Mouse (Mus musculus): Measurements from ENCODE around the gene Scube1.

The Scube1 gene

DNA sequence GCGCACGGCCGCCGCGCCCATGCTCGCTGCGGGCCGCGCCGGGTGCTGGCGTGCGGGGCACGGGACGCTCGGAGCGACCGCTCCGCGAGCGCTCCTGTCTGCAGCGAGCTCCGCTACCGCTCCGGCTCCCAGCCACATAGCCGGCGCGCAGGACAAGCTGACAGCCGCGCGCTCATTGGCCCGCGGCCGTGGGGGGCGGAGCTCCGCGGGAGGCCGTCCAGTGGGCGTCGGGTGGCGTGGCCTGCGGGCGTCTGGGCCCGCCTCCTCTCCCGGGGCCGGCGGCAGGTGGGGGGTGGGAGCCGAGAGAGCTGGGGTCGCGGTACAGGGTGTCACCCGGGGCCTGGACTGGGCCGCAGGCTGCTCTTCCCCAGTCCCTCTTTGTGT is at the start of gene Scube1:
Gene Scube1, minus strand, starts transcription at position 136 of the 384 bp plus-strand sequence.
- DNase-seq (ENCODE audit: low read depth in 1 of 2, low spot score in 2 of 2), result no peak

DNA sequence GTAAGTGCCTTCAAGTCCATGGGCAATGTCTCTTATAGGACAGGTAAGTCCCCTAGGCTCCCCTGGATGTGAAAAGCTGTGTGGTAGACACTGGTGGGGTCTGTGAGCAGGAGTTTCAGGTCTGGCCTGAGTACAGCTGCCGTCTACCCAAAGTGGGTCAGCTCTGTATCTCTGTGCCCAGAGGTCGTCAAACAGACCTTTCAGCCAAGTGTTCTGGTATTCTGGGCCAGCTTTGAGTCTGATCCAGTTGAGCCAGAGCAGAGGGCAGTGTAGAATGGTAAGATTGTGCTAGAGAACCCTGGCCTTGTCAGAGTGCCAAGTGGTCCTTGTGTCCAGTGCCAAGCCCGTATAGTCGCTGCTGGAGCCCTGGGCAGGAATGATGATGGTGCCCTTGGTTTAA is 48.1 kb upstream of the Scube1 start:
- no peak for DNase-seq (ENCODE audit: low read depth in 1 of 2, low spot score in 2 of 2)

GRCm38 (mm10) chr15:83772460-83772859 is 47.6 kb upstream of the Scube1 start:
- DNase-seq (ENCODE audit: low read depth in 1 of 2, low spot score in 2 of 2), result no peak

DNA sequence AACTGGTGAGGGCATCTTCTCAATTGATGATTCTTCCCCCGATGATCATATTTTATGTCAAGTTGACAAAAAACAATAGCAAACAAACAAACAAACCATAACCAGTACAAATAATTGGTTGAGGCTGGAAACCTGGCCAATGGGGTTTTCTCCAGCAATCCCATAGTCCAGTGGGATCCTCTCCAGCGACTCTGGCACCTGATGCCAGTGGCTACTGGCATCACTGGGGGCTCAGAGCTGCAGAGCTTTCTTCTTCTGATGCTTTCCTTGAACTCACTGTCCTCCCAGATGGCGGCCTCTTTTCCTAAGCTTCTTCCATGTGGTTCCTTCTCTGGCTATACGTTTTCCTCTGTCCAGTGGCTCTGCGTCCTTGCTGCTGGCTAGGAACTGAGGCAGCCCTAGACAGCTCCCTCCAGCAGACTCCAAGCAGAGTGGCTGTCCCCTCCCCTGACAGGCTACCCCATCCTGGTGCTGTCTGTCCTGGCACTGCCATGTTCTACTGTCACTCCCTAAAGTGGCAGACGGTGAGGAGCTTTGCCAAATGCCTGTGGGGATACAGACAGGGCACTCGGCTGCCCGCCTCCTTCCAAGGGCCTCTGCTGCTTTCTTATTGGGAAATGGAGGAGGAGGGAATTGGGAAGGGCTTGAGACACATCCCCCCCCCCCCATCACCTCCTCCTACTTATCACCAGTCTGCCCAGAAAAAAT is 46.7 kb upstream of the Scube1 start:
- no peak for DNase-seq (ENCODE audit: low read depth in 1 of 2, low spot score in 2 of 2)

DNA sequence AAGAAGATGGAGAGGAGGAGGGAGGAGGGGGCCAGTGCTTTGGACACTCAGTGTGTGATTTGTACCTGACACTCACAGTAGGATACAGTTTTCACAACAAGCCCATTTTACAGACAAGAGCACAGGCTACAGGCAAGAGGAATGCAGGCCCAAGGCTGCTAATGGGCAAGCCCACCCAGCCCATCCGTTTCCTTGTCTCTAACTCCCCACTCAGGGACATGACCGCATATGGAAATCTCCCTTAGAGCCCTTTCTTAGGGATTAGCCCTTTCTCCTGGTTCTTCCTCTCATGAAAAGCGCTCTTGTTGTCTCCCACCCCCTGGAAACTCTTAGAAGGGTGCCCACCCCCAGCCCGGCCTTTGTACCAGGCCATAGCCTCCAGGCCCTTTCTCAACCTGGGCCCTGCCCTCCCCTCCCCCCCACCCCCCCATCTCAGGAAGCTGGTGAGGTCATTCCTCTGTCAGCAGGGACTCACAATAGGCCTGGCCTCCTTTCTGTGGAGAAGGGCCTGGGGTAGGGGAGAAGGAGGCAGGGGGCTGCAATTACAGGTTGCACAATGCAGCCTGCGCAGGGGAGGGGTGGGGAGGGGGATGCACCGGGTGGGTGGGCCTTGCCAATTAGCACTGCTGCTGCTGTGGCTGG is 40.7 kb upstream of the Scube1 start:
- DNase-seq (ENCODE audit: low read depth in 1 of 2, low spot score in 2 of 2), result no peak

- no peak for DNase-seq (ENCODE audit: low read depth in 1 of 2, low spot score in 2 of 2)
Observed at GRCm38 (mm10) chr15:83761512-83761911, 36.7 kb upstream of the Scube1 start.

- no peak for DNase-seq (ENCODE audit: low read depth in 1 of 2, low spot score in 2 of 2)
Observed at GRCm38 (mm10) chr15:83760683-83761082, 35.9 kb upstream of the Scube1 start.

DNA sequence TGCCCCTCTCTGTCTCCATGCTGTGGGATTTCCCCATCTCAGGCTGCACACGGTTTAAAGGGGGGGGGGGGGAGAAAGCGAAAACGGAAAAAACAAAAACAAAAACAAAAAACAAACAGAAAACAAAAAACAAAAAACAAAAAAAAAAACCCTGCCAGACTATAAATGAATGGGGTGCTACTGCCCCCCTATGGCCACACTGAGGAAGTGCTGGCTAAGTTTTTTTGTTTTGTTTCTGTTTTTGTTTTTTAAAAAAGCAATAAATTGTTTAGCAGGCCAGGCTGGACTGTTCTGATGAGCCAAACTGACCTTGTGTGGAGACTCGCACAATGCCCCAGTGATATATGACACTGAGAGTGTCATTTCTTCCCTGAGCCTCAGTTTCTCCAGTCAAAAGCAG is 34.1 kb upstream of the Scube1 start:
- no peak for DNase-seq (ENCODE audit: low read depth in 1 of 2, low spot score in 2 of 2)

DNA sequence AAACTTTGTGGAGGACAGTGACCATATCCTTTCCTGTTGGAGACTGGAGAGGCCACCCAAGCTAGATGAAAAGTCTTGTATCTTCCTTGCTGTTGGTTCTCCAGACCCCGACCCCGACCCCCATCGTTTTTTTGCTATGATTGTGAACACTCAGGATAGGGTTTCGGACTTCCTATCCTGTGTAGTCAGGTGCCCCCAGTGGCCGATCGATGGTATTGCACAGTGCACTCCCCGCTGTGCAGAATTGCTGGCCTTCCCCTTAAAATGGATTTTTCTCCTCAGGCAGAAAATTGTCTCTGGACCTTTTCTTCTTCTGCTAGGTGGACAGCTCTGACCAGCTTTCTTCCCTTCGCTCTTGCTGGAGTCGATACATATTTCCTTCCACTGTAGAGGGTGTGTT is 31.9 kb upstream of the Scube1 start:
- DNase-seq (ENCODE audit: low read depth in 1 of 2, low spot score in 2 of 2), result no peak

- DNase-seq (ENCODE audit: low read depth in 1 of 2, low spot score in 2 of 2), result no peak
Observed at GRCm38 (mm10) chr15:83749436-83749835, 24.6 kb upstream of the Scube1 start.

- no peak for DNase-seq (ENCODE audit: low read depth in 1 of 2, low spot score in 2 of 2)
Observed at GRCm38 (mm10) chr15:83748986-83749385, 24.2 kb upstream of the Scube1 start.

DNA sequence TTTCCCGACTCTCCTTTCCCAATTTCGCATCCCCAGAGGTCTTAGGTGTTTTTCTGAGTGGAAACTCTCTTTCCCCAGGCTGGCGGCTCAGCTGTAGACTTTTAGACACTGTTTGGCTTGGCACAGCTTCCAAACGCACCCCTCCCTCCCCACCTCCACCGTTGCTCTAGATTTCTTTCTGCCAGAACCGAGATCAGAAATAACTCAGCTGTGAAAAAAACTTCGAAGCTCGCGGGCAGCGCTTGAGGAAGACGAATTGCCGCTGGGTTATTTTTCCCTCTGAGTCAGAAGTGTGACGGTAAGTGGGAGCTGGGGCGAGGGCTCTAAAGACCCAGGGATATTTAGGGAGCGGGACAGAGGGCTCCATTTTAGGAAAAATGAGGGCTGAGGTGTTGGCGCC is 21.5 kb upstream of the Scube1 start:
- no peak for DNase-seq (ENCODE audit: low read depth in 1 of 2, low spot score in 2 of 2)

DNA sequence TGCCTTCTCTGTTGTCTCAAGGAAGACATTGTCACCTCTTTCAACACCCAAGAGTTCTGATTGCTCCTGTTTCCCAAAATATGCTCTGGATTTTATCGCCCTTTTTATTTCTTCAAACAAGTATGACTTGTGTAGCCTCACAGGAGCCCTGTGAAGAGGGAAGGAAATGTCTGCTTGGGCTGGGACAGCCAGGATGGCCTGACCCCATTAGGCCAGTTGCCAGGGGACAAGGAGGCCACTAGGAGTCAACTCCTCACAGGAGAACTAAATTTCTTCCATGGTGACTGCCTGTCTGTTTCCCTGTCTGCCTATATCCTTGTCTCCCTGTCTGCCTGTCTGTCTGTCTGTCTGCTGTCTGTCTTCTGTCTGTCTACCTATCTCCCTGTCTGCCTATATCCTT is 17.2 kb upstream of the Scube1 start:
- DNase-seq (ENCODE audit: low read depth in 1 of 2, low spot score in 2 of 2), result no peak

DNA sequence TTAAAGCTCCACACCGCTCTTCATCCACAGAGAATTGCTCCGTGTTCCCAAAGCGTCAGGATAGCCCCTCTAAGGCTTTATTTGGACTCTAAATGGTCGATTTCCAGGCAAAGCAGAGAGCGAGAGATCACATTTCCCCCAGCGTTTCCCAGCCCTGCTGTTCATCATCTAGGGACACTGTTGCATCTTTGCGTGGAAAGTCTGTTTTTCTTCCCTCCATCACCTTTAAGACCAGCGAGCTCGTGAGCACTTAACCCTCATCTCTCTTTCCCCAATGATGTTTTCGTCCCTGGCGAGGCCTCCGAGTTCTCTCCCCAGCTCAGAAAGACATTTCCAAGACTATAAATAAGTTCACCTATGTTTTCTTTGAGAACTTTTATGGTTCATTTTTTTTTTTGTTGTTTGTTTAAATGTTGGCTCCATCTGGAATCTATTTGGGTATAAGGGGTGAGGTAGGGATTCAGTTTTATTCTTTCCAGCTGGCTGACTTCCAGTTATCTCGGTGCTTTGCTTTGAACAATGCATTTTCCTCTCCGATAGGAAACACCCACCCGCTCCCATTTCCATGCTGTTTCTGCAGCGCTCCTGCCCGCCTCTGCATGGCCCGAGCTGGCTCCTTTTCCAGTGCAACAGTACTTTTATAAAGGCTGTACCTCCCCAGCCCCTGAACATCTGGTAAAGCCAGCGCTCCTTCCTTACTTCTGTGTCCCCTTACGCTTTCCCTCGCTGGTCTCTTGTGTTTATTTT is 16.0 kb upstream of the Scube1 start:
- no peak for DNase-seq (ENCODE audit: low read depth in 1 of 2, low spot score in 2 of 2)

- DNase-seq (ENCODE audit: low read depth in 1 of 2, low spot score in 2 of 2), result no peak
Observed at GRCm38 (mm10) chr15:83727626-83728025, 2.8 kb upstream of the Scube1 start.

GRCm38 (mm10) chr15:83726741-83727140 is 1.9 kb upstream of the Scube1 start:
- no peak for DNase-seq (ENCODE audit: low read depth in 1 of 2, low spot score in 2 of 2)

DNA sequence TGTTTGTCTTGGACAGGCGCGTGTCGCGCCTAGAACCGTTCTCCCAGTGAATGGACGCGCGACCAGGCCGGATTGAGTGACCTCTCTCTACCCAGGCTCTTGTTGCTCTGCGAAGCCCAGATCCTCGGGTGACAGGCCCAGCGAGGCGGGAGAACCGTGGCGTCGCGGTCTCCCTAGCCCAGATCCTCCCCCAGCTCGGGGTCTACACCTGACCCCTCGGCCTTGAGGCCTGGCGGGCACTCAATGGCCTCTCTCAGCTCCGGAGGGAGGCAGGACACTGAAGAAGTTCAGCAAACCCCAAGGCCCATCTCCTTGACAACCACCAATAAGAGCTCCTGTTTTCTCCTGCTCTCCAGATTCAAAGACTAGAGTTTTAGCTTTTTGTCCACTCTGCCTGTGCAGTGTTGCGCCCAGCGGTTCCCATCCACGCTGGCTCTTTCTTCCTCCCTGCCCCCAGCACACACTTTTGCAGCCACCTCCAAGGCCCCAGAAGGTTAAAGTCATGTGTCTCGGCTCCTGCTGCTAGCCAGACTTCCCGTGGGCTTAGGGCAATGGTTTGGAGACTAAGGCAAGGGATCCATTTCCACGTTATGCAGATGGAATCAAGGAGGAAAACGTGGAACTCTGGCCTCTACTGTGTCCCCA is 857 bp upstream of the Scube1 start:
- no peak for DNase-seq (ENCODE audit: low read depth in 1 of 2, low spot score in 2 of 2)

DNA sequence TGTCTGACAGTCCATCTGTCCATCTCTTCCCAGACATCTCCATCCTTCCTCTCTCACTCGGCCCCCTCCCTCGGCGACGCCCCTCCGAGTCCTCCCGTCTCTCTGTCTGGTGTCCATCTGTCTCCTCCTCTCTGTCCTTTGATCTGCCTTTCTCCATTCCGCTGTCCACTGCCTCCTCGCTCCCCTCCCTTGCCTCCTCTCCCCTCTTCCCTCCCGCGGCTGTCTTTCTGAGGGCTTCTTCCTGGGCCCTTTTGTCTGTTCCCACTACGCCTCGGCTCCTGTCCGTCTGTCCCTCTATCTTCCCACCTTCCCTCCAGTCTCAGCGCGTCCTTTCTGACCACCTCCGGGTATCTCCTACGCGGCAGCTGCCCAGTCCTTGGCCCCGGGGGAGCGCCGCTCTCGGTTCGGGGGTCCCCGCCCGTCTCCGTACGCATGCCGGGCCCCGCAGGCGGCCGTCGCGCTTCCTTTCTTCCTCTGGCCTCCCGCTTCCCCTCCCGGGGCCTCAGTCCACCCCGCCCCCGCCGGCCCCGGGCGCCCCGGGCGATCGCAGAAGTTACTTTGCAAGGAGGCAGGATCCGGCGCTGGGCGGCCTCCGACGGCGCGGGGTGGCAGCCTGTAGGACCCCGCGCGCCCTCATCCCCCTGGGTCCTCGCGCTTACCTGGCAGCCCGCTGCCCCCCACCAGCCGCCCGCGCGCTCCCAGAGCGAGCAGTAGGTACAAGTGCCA is 498 bp downstream of the Scube1 start:
- no peak for DNase-seq (ENCODE audit: low read depth in 1 of 2, low spot score in 2 of 2)

DNA sequence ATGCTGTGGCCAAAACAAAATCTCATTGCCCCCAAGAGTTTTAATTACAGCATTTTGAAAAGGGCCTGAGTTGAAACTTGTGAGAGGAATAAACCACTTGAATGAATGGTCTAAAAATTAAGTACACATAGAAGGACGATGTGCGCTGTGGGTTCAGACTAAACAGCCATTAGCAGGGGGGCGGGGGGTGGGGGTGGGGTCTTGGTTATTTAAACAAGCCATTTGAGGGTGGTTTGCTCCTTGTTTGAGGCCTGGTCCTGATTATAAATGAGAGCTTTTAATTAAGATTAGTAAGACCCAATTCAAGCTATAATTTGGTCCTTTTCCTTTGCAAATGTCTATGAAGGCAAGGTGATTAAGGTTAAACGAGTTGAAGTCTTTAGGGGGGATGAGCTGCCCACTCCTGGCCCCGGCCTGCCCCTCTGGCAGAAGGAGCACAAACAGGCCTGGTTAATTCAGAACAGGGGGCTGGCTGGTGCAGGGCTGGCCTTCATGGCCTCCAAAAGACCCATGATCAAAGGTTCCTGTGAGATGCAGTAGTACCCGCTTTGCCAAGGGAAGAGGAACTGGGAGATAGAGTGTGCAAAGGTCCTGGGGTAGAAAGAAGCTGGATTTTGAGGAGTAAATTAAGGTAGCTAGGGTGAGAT is 9.1 kb downstream of the Scube1 start:
- DNase-seq (ENCODE audit: low read depth in 1 of 2, low spot score in 2 of 2), result no peak

DNA sequence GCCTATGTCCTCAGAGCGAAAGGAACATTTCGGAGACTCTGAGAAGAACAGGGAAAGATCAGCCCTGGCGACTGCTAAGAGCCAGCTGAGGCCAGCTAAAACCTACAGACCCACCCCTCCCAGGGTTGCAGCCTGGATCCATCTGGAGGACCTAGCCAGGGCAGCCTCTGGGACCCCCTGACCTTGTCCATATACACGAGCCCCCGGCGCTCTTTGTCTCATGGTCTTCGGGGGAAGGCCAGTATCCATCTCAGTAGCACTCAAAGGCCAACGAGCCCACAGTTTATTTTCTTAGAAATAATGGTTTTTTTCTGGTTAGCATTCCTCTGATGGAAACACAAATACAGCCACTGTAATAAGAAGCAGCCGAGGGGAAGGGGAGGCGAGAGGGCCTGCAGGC is 12.0 kb downstream of the Scube1 start:
- DNase-seq (ENCODE audit: low read depth in 1 of 2, low spot score in 2 of 2), result no peak

DNA sequence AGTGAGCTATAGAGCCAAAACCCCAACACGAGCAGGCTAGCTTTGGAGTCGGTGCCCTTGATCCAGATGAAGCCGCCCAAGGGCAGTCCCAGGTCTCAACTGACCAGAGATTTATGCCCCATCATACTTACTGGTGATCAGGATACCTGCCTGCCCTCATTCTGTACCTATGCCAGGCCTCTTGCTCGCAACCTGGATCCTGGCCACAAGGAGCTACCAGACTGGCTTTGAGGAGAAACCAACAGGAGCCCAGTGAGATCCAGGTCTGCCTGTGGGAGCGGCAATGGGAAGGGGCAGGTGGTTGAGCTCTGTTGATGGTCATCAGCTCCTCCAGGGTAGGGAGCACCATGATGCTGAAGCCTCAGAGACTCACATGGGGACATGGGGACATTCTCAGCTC is 12.5 kb downstream of the Scube1 start:
- DNase-seq (ENCODE audit: low read depth in 1 of 2, low spot score in 2 of 2), result no peak
